Mouse (Mus musculus) liver, embryonic 13.5 days (tissue): Measurements from ENCODE around the gene Tspan3. TPM values are rescaled to one million over a fixed set of nuclear protein-coding genes. Genes with fewer than 3 reads are reported as not detected.

Experiments used
- ATAC-seq: fragments of 200-750 bp; cut with Nextera tagmentation; 2 replicates; pipeline ENCODE4 v1.8.0; 2017; ENCODE audit warnings: low read depth, mild to moderate bottlenecking, moderate number of reproducible peaks, moderate library complexity
- DNase-seq: peaks from one replicate; pipeline ENCODE4 v3.0.0; 2022
- H3K27ac ChIP-seq: fragments of 300-500 bp; sonication (generic); 2 replicates; pipeline ENCODE4 v1.5.1; 2015; ENCODE audit warnings: moderate library complexity, mild to moderate bottlenecking, inconsistent platforms
- H3K27me3 ChIP-seq: fragments of 300-500 bp; sonication (generic); 2 replicates; pipeline ENCODE4 v1.6.1; 2015; ENCODE audit warnings: mild to moderate bottlenecking, inconsistent platforms
- H3K36me3 ChIP-seq: fragments of 300-500 bp; sonication (generic); 2 replicates; pipeline ENCODE4 v1.6.1; 2015; ENCODE audit warnings: mild to moderate bottlenecking, inconsistent platforms
- H3K4me1 ChIP-seq: fragments of 300-500 bp; sonication (generic); replicated peaks from 2 replicates; pipeline ENCODE4 v1.6.1; 2015; ENCODE audit warnings: inconsistent platforms
- H3K4me2 ChIP-seq: fragments of 300-500 bp; sonication (generic); 2 replicates; pipeline ENCODE4 v1.6.1; 2015; ENCODE audit warnings: inconsistent platforms, mild to moderate bottlenecking, moderate library complexity
- H3K4me3 ChIP-seq: fragments of 300-500 bp; sonication (generic); replicated peaks from 2 replicates; pipeline ENCODE4 v1.5.1; 2015; ENCODE audit warnings: mild to moderate bottlenecking, inconsistent platforms
- H3K9ac ChIP-seq: fragments of 300-500 bp; sonication (generic); 2 replicates; pipeline ENCODE4 v1.6.1; 2015; ENCODE audit warnings: mild to moderate bottlenecking, inconsistent platforms
- H3K9me3 ChIP-seq: fragments of 300-500 bp; sonication (generic); replicated peaks from 2 replicates; pipeline ENCODE4 v1.6.1; 2016; ENCODE audit warnings: inconsistent platforms
- WGBS: fragments of 180-500 bp; shearing (Covaris S2); methylation state at CpG from one replicate; pipeline ENCODE4 v1.1.7; 2015; ENCODE audit not compliant: insufficient replicate concordance; 5-methylcytosine and 5-hydroxymethylcytosine counted together
- polyA plus RNA-seq: library from polyadenylated mRNA; unstranded; fragments of >200 nt; fragmentation: Nextera tagmentation; extraction: Ambion mirVana; gene quantifications from 2 replicates; pipeline ENCODE4 v1.2.1, GENCODE M21; 2015

Tspan3 gene
- polyA plus RNA-seq, 1 experiment from 2014 or later: 46.5 TPM

DNA sequence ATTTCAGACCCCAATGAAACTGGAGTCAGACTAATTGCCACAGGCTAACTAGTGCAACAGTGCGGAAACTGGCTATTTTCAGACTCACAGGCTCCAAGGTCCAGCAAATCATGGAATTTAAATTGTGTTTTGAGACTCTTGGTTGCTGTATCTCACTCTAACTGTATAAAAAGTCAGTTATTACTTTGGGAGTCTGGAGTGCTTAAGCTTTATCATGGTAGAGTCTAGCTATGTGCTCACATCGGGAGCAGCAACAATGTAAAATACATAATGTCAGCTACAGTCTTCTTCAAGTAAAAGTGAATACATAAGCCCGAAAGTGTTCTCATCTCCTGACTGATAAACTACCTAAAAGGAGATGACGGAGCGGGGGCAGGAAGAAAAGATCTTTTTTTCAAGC lies 10.7 kb downstream of the Tspan3 start:
- no peaks in the 10 kb centered on the region for H3K36me3 ChIP-seq
- no peak overlapping the region for H3K9ac ChIP-seq
- H3K4me1 ChIP-seq: peaks cover 3% of the 10 kb centered on the region
- no peak overlapping the region for H3K27ac ChIP-seq
- no peak for ATAC-seq
- H3K4me2 ChIP-seq: no peak overlapping the region
- no peaks in the 10 kb centered on the region for H3K27me3 ChIP-seq
- 79% methylated on average over 5 of the region's 5 CpGs for WGBS
- no peak for DNase-seq
- no peak overlapping the region for H3K4me3 ChIP-seq
- no peaks in the 10 kb centered on the region for H3K9me3 ChIP-seq

GRCm38 (mm10) chr9:56152482-56153007 lies 12.7 kb downstream of the Tspan3 start:
- H3K4me3 ChIP-seq: no peak overlapping the region
- ATAC-seq (no peak), DNase-seq (no peak)
- WGBS: 69% methylated on average over 4 of the region's 4 CpGs
- H3K27me3 ChIP-seq: no peaks in the 10 kb centered on the region
- no peak overlapping the region for H3K9ac ChIP-seq
- H3K9me3 ChIP-seq: no peaks in the 10 kb centered on the region
- no peaks in the 10 kb centered on the region for H3K36me3 ChIP-seq
- H3K4me2 ChIP-seq: no peak overlapping the region
- H3K4me1 ChIP-seq: peaks cover 4% of the 10 kb centered on the region; the same call in 1 of the 2 replicates
- H3K27ac ChIP-seq: no peak overlapping the region

DNA sequence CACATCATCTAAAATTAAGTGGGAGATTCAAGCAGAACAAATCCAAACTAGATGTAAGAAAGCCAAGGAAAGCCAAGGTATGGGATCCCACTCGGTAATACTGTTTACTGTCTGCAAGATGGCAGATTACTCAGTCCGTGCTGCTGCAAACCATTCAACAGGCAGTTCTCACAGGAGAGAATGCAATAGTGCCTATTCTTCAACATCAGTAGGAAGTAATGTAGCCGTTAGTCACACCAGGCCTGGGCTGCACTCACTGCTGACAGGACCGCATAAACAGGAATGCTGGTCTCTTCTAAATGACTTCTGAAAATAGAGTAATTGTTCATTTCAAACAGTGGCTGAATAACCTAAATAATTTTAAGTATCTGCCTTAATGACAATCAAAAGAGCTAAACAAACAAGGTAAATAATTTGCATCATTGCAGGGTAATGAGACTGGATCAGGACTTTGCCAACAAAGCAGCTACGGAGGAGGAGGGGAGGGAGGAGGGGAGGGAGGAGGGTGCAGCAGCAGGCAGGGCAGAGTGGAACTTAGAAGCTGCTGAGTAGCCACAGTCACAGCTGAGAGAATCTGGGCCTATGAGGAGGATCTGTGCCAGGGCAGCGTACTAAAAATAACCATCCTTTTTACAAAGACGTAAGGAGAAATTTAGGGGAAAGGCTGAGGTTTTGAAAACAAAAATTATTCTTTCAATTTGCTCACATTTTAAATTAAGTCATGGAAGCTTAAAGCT lies 13.4 kb downstream of the Tspan3 start:
- Histone ChIP-seq H3K9me3 (no peaks in the 10 kb centered on the region), H3K27ac (no peak overlapping the region), H3K4me2 (no peak overlapping the region), H3K4me3 (no peak overlapping the region), H3K27me3 (no peaks in the 10 kb centered on the region), H3K9ac (no peak overlapping the region), H3K4me1 (peaks cover 4% of the 10 kb centered on the region; the same call in 1 of the 2 replicates), H3K36me3 (no peaks in the 10 kb centered on the region)
- WGBS: 71% methylated on average over 7 of the region's 7 CpGs
- DNase-seq: no peak
- ATAC-seq: no peak

DNA sequence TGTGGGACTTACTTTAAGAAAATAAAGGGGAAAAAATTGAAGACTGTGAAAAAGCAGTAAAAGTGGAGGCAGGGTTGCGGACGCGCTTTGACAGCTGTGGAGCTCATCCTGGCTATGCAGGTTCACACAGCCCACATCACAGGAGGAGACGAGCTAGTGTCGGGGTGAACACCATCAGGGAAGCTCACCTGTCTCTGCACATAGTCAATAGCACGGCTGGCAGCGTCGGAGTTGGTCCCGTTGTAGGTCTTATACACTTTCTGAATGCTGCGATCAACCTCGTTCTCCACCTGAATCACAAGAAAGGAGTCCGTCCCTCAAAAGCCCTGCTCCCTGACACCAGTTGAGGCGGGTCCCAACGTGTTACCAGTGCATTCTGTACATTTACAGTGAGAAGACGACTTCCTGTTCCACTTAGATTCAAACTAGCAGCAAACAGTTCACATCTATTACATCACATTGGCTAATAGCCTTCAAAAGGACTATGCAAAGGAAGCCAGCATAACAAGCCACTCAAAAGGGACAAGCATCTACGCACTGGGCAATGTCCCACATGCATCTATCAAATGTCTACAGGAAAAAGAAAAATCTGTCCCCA lies 18.9 kb downstream of the Tspan3 start:
- ATAC-seq (no peak), DNase-seq (no peak)
- Histone ChIP-seq H3K27ac (no peak overlapping the region), H3K4me1 (peaks cover 4% of the 10 kb centered on the region; the same call in 1 of the 2 replicates), H3K27me3 (no peaks in the 10 kb centered on the region), H3K9me3 (no peaks in the 10 kb centered on the region), H3K36me3 (peaks cover 7% of the 10 kb centered on the region), H3K9ac (no peak overlapping the region), H3K4me2 (no peak overlapping the region), H3K4me3 (no peak overlapping the region)
- 82% methylated on average over 16 of the region's 16 CpGs for WGBS

- H3K4me2 ChIP-seq: no peak overlapping the region
- no peak overlapping the region for H3K9ac ChIP-seq
- no peaks in the 10 kb centered on the region for H3K9me3 ChIP-seq
- no peaks in the 10 kb centered on the region for H3K27me3 ChIP-seq
- no peak overlapping the region for H3K27ac ChIP-seq
- DNase-seq: no peak
- no peak overlapping the region for H3K4me3 ChIP-seq
- ATAC-seq: no peak
- WGBS: 78% methylated on average over 7 of the region's 7 CpGs
- H3K36me3 ChIP-seq: peaks cover 7% of the 10 kb centered on the region
- H3K4me1 ChIP-seq: peaks cover 4% of the 10 kb centered on the region; the same call in 1 of the 2 replicates
These were observed 20.8 kb downstream of the Tspan3 start for GRCm38 (mm10) chr9:56144366-56145003.

DNA sequence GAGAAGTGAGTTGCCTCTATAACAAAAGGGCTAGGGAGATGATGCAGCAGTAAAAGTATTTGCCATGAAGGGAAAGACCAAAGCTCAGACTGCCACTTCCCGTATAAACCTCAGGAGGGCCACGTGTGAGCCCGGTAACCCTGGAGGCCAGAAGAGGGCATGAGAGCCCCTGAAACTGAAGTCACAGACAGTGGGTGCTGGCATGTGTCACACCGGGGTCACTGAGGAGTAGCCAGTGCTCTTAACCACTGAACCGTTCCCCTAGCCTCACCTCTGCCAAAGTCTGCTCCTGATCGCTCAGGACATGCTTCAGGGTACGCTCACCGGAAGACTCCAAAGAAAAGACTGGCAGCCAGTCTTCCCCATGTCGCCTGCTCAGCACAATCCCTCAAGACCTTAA lies 23.5 kb downstream of the Tspan3 start:
- H3K9me3 ChIP-seq: no peaks in the 10 kb centered on the region
- H3K27me3 ChIP-seq: no peaks in the 10 kb centered on the region
- no peak overlapping the region for H3K4me2 ChIP-seq
- no peak overlapping the region for H3K4me3 ChIP-seq
- DNase-seq: no peak
- H3K36me3 ChIP-seq: peaks cover 7% of the 10 kb centered on the region
- H3K4me1 ChIP-seq: no peaks in the 10 kb centered on the region
- WGBS: 78% methylated on average over 9 of the region's 9 CpGs
- ATAC-seq: no peak
- H3K9ac ChIP-seq: no peak overlapping the region
- no peak overlapping the region for H3K27ac ChIP-seq

- no peak for ATAC-seq
- no peak for DNase-seq
- H3K9me3 ChIP-seq: no peaks in the 10 kb centered on the region
- H3K36me3 ChIP-seq: peaks cover 12% of the 10 kb centered on the region; the same call in 1 of the 2 replicates
- no peak overlapping the region for H3K27ac ChIP-seq
- no peak overlapping the region for H3K4me2 ChIP-seq
- no peak overlapping the region for H3K4me3 ChIP-seq
- no peaks in the 10 kb centered on the region for H3K27me3 ChIP-seq
- H3K4me1 ChIP-seq: no peaks in the 10 kb centered on the region
- no peak overlapping the region for H3K9ac ChIP-seq
- WGBS: 67% methylated on average over 4 of the region's 4 CpGs
These were observed 29.6 kb downstream of the Tspan3 start for GRCm38 (mm10) chr9:56135590-56136197.

DNA sequence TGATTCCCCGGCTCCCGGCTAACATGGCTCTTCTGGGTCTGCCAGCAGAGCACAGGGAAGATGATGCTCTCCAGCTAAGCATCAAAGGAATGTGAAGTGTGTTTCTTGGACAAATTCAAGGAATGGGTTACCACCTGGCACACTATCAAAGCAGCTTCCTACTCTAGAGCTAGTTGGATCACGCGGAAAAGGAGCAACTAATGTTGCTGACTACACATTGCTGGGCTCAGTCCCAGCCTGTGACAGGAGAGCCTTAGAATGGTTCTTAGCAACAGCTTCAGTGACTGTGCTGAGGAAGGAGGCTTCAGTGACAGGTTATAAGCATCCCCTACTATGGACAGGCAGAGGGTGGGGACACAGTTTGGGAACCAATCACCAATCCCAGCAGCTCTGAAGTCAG lies 30.7 kb downstream of the Tspan3 start:
- Histone ChIP-seq H3K4me3 (no peak overlapping the region), H3K27me3 (no peaks in the 10 kb centered on the region), H3K36me3 (peaks cover 12% of the 10 kb centered on the region; the same call in 1 of the 2 replicates), H3K9me3 (no peaks in the 10 kb centered on the region), H3K9ac (no peak overlapping the region), H3K27ac (no peak overlapping the region), H3K4me2 (no peak overlapping the region), H3K4me1 (no peaks in the 10 kb centered on the region)
- DNase-seq (no peak), ATAC-seq (no peak)
- WGBS: 91% methylated on average over 4 of the region's 4 CpGs

DNA sequence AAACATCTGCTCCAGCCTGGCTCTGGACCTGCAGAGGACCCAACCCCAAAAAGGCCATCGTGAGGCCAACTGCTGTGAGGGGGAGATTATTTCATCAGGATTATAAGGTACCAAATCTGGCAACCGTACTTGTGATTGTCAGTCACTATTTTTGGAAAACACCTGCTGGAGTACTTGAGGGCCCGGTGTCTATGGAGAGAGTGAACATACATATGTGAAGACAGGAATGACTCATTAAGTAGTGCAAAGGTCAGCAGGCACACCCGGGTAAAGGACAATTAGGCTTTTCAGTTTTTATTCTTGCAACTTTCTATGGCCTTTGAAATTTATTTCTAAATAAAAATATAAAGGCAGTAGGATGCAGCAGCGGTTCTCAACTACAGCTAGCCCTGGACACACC lies 31.3 kb downstream of the Tspan3 start:
- H3K4me2 ChIP-seq: no peak overlapping the region
- peaks cover 18% of the 10 kb centered on the region; the same call in 1 of the 2 replicates for H3K36me3 ChIP-seq
- H3K9ac ChIP-seq: no peak overlapping the region
- no peak overlapping the region for H3K4me3 ChIP-seq
- no peak overlapping the region for H3K27ac ChIP-seq
- ATAC-seq (no peak), DNase-seq (no peak)
- no peaks in the 10 kb centered on the region for H3K4me1 ChIP-seq
- 72% methylated on average over 5 of the region's 5 CpGs for WGBS
- no peaks in the 10 kb centered on the region for H3K9me3 ChIP-seq
- no peaks in the 10 kb centered on the region for H3K27me3 ChIP-seq

DNA sequence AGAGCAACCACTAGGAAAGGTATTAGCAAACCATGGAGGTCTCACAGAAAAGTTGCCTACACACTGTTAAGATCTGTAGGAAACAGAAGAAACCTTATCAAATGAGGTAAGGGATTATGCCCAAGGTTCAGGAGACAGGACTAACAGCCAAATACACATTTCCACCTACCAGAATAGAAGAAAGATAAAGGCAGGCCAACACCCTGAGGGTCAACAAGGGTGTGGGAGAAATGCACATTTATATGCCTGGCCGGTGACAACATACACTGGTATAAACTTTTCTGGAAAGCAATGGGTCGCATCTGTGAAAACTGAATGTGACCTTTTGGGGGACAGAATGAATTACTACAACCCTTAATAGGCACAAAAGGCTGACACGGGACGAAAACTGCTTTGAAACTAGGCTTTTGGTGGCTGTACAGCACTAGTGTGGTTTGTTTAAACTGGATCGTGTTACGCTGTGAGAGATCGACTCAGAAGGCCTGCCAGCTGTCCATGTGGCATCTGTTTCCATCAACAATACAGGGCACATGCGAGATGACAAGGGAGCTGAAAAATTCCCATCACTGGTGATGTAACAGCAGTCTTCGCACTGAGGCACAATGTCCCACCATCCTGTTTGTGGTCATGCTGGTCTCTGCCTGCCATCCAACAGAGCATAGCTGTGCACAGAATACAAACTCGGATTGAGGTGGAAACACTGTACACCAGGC lies 33.3 kb downstream of the Tspan3 start:
- H3K27me3 ChIP-seq: no peaks in the 10 kb centered on the region
- WGBS: 68% methylated on average over 10 of the region's 10 CpGs
- H3K27ac ChIP-seq: no peak overlapping the region
- H3K4me2 ChIP-seq: no peak overlapping the region
- H3K4me1 ChIP-seq: peaks cover 8% of the 10 kb centered on the region; the same call in 1 of the 2 replicates
- ATAC-seq (no peak), DNase-seq (no peak)
- peaks cover 19% of the 10 kb centered on the region; the same call in 1 of the 2 replicates for H3K36me3 ChIP-seq
- H3K9me3 ChIP-seq: no peaks in the 10 kb centered on the region
- no peak overlapping the region for H3K4me3 ChIP-seq
- H3K9ac ChIP-seq: no peak overlapping the region
